Mouse (Mus musculus) sigmoid colon, adult 10 weeks (tissue): ENCODE measurements around the gene Zfp935. TPM values are rescaled to one million over a fixed set of nuclear protein-coding genes. Genes with fewer than 3 reads are reported as not detected.

Experiments used
- polyA plus RNA-seq: library from polyadenylated mRNA; stranded (reverse); fragments of 350-450 nt; fragmentation: Illumina TruSeq; extraction: RNeasy Lipid Tissue Mini Kit (QIAGEN cat#74804); gene quantifications from one replicate; pipeline ENCODE4 v1.2.3, GENCODE M21; 2014; ENCODE audit warnings: low read depth, low replicate concordance

The Zfp935 gene
- 43.4 TPM for polyA plus RNA-seq

DNA sequence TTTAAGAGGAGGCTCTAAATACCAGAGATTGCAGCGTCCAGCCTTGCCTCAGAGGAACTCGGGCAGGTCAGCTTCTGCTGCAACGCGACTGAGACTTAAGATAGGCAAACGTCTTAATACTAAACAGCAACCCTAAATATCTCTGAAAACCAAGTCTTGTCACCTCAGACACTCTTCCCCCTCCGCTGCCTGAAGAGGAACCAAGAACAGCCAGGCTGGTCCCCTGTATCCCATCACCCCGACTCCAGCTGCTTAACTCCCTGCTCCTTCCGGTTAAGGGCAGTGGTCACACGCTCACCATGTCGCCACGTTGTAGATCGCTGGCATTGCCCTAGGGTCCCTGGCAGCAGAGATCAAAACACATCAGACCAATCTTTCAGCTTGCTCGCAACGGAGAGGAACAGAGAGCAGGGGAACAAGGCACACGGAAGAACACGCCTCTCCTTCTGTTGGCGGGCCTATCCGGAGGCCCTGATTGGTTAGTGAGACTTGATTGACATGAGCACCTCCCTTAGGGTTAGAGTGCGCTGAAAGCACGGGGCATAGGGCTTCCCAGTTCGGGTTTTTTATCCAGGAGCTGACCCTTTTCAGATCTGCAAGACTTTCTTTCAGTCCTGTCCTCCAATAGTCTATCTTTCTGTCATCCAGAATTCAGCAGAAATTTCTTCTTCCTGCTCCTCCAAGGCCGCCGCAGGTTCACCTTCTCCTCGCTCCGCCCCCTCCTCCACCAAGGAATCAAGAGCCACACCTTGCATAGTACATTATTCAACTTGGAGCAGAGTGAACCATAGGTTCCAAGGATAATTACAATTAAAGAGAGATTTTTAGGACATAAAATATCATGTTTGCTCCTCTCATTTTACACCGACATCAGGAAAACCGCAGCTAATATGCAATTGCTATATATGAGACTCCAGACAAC lies at the start of gene Zfp935:
TSS of gene Zfp935 (minus strand) at position 323 of the 922 bp plus-strand sequence.

GRCm38 (mm10) chr13:62571099-62571498 lies 12.8 kb upstream of the Zfp935 start, which contains the start of gene Zfp934:
Zfp934 (minus strand) TSS chr13:62571199.

GRCm38 (mm10) chr13:62466424-62467334 lies 91.6 kb downstream of the Zfp935 start, which contains the start of gene Gm49359:
Gm49359 (minus strand) TSS chr13:62466832.

Other genes with a start within 250 kb of the Zfp935 start
- 15.9 TPM for gene Gm3604, start 175.3 kb downstream of the Zfp935 start, polyA plus RNA-seq
- 60.5 TPM for gene Gm49359, start 91.7 kb downstream of the Zfp935 start, polyA plus RNA-seq
- gene Zfp934, start 12.7 kb upstream of the Zfp935 start, polyA plus RNA-seq: 36.6 TPM
- gene 6720489N17Rik, start 65.7 kb upstream of the Zfp935 start, polyA plus RNA-seq: 15.0 TPM
- 42.5 TPM for gene Platr25, start 202.2 kb upstream of the Zfp935 start, polyA plus RNA-seq
- gene Gm5141, start 227.3 kb upstream of the Zfp935 start, polyA plus RNA-seq: 13.2 TPM